In genomic region chr19:5306968-5307734, GRCm38 (mm10) we compare ENCODE assay signal across 8 mouse cellular contexts. TPM values are rescaled to one million over a fixed set of nuclear protein-coding genes. Genes with fewer than 3 reads are reported as not detected.
A peak's percentile ranks its signal among the peaks of the same experiment; 100 is the strongest.
DNase-seq lines count a peak whose midpoint lies in the region; ATAC-seq lines count a peak whose summit lies in the region.

No protein-coding gene starts in this region.

- peak overlapping the region; percentile 46 for H3K4me2 ChIP-seq in intestine, embryonic 14.5 days (ENCODE audit: low read length)
- H3K4me2 ChIP-seq in midbrain, embryonic 15.5 days, result peak overlapping the region; percentile 10; the same call in 1 of the 2 replicates

- H3K27ac ChIP-seq in intestine, embryonic 14.5 days (ENCODE audit: low read depth), result no peak overlapping the region
- H3K27ac ChIP-seq in midbrain, embryonic 15.5 days, result no peak overlapping the region

- H3K9ac ChIP-seq in intestine, embryonic 14.5 days (ENCODE audit: low read length), result no peak overlapping the region
- H3K9ac ChIP-seq in midbrain, embryonic 15.5 days, result no peak overlapping the region

- WGBS in intestine, embryonic 14.5 days, result 41% methylated on average over 98 of the region's 98 CpGs
- WGBS in midbrain, embryonic 15.5 days, result 54% methylated on average over 98 of the region's 98 CpGs

- H3K4me3 ChIP-seq in intestine, embryonic 14.5 days (ENCODE audit: low read depth, low read length), result peak overlapping the region; percentile 18
- no peak overlapping the region for H3K4me3 ChIP-seq in midbrain, embryonic 15.5 days

- no peaks in the 10 kb centered on the region for H3K9me3 ChIP-seq in intestine, embryonic 14.5 days (ENCODE audit: control insufficient read depth, low read length)
- H3K9me3 ChIP-seq in midbrain, embryonic 15.5 days, result no peaks in the 10 kb centered on the region

- H3K27me3 ChIP-seq in intestine, embryonic 14.5 days (replicated peaks; ENCODE audit: control insufficient read depth, insufficient read depth, low read length), result 0 out of 2 replicates have a peak, but pooled peaks cover 3% of the 10 kb centered on the region
- H3K27me3 ChIP-seq in midbrain, embryonic 15.5 days (replicated peaks), result no peaks in the 10 kb centered on the region

- no peaks in the 10 kb centered on the region for H3K4me1 ChIP-seq in intestine, embryonic 14.5 days (replicated peaks; ENCODE audit: control insufficient read depth, insufficient read depth, low read length)
- no peaks in the 10 kb centered on the region for H3K4me1 ChIP-seq in midbrain, embryonic 15.5 days

- no peak for ATAC-seq in intestine, embryonic 14.5 days (replicated peaks; ENCODE audit: low FRiP score, low TSS enrichment, low read depth)
- ATAC-seq in midbrain, embryonic 15.5 days (replicated peaks), result no peak
- no peak for ATAC-seq in inflammation-experienced regulatory T-cells, adult 6 months

- DNase-seq in adrenal gland, postnatal 14 days, result peak; percentile 29
- DNase-seq in adrenal gland, adult (ENCODE audit: inconsistent age in 2 of 2, low spot score in 1 of 2), result no peak
- peak; percentile 20 for DNase-seq in ovary, postnatal 36 days (ENCODE audit: low spot score)
- DNase-seq in ovary, postnatal 10 days (ENCODE audit: low spot score), result no peak
- peak; percentile 63 for DNase-seq in intestine, embryonic 14.5 days (ENCODE audit: low spot score)
- no peak for DNase-seq in spleen, postnatal 14 days (ENCODE audit: low spot score in 2 of 2)

- no peaks in the 10 kb centered on the region for H3K36me3 ChIP-seq in intestine, embryonic 14.5 days (ENCODE audit: control insufficient read depth, insufficient read depth, low read length)
- H3K36me3 ChIP-seq in midbrain, embryonic 15.5 days (replicated peaks), result peaks cover 42% of the 10 kb centered on the region

RNA-seq across cellular contexts. Expression of gene Gal3st3, which starts 9.0 kb away (rescaled TPM):
- total RNA-seq in adrenal gland, postnatal 14 days (2021), result 0.22 and 0.49 TPM in 2 replicates
- polyA plus RNA-seq in intestine, embryonic 14.5 days (2014; fragmentation: Nextera tagmentation; extraction: Ambion mirVana), result 2.9 and 3.3 TPM in 2 replicates
- polyA plus RNA-seq in midbrain, embryonic 15.5 days (2015; fragmentation: Nextera tagmentation; extraction: Ambion mirVana), result 47.2 and 50.3 TPM in 2 replicates
- polyA plus RNA-seq in inflammation-experienced regulatory T-cells, adult 6 months (2017; shearing (Covaris generic)), result under 1 TPM in 1 of 3 experiments, not detected in 2; 0.15 TPM

RNA-seq across cellular contexts. Expression of gene Sf3b2, which starts 11.9 kb away (rescaled TPM):
- total RNA-seq in adrenal gland, postnatal 14 days (2021), result 167 and 170 TPM in 2 replicates
- polyA plus RNA-seq in intestine, embryonic 14.5 days (2014; fragmentation: Nextera tagmentation; extraction: Ambion mirVana), result 321 and 334 TPM in 2 replicates
- 350 and 352 TPM in 2 replicates for polyA plus RNA-seq in midbrain, embryonic 15.5 days (2015; fragmentation: Nextera tagmentation; extraction: Ambion mirVana)
- polyA plus RNA-seq in inflammation-experienced regulatory T-cells, adult 6 months (2017; shearing (Covaris generic)), result 100 to 1,000 TPM; 316 to 410 (median 348) TPM

RNA-seq across cellular contexts. Expression of gene Catsper1, which starts 28.4 kb away (rescaled TPM):
- total RNA-seq in adrenal gland, postnatal 14 days (2021), result not detected in 2 replicates
- polyA plus RNA-seq in intestine, embryonic 14.5 days (2014; fragmentation: Nextera tagmentation; extraction: Ambion mirVana), result not detected in 2 replicates
- polyA plus RNA-seq in midbrain, embryonic 15.5 days (2015; fragmentation: Nextera tagmentation; extraction: Ambion mirVana), result not detected in 2 replicates
- polyA plus RNA-seq in inflammation-experienced regulatory T-cells, adult 6 months (2017; shearing (Covaris generic)), result not detected

RNA-seq across cellular contexts. Expression of gene Pacs1, which starts 34.2 kb away (rescaled TPM):
- total RNA-seq in adrenal gland, postnatal 14 days (2021), result 20.4 and 25.5 TPM in 2 replicates
- polyA plus RNA-seq in intestine, embryonic 14.5 days (2014; fragmentation: Nextera tagmentation; extraction: Ambion mirVana), result 22.9 and 23.4 TPM in 2 replicates
- polyA plus RNA-seq in midbrain, embryonic 15.5 days (2015; fragmentation: Nextera tagmentation; extraction: Ambion mirVana), result 55.3 and 55.7 TPM in 2 replicates
- 10 to 100 TPM; 11.8 to 19.8 (median 19.2) TPM for polyA plus RNA-seq in inflammation-experienced regulatory T-cells, adult 6 months (2017; shearing (Covaris generic))

RNA-seq across cellular contexts. Expression of gene Cst6, which starts 42.2 kb away (rescaled TPM):
- 1.3 and 2.8 TPM in 2 replicates for total RNA-seq in adrenal gland, postnatal 14 days (2021)
- polyA plus RNA-seq in intestine, embryonic 14.5 days (2014; fragmentation: Nextera tagmentation; extraction: Ambion mirVana), result 1.8 and 2.5 TPM in 2 replicates
- polyA plus RNA-seq in midbrain, embryonic 15.5 days (2015; fragmentation: Nextera tagmentation; extraction: Ambion mirVana), result 5.9 and 7.2 TPM in 2 replicates
- polyA plus RNA-seq in inflammation-experienced regulatory T-cells, adult 6 months (2017; shearing (Covaris generic)), result 10 to 100 TPM in 1 of 3 experiments, 1 to 10 TPM in 2; 3.1 to 11.4 (median 5.6) TPM

Comparison
In these comparisons a context has a peak if more than half of its experiments do, and no peak if none do; other contexts are left out.
1. DNase-seq: peak in adrenal gland, postnatal 14 days (single experiment), ovary, postnatal 36 days (single experiment) and intestine, embryonic 14.5 days (single experiment); none in adrenal gland, adult (0 of 2), ovary, postnatal 10 days (single experiment) and spleen, postnatal 14 days (0 of 2).
2. RNA of gene Gal3st3, which starts 9.0 kb away (polyA plus RNA-seq): 47.2 to 50.3 TPM in midbrain, embryonic 15.5 days; 2.9 to 3.3 TPM in intestine, embryonic 14.5 days and 0.15 TPM in inflammation-experienced regulatory T-cells, adult 6 months; every median in the first group is over 10 times any median in the second.